Comparison of ENCODE assay signal across 9 mouse cellular contexts in the genomic region with DNA sequence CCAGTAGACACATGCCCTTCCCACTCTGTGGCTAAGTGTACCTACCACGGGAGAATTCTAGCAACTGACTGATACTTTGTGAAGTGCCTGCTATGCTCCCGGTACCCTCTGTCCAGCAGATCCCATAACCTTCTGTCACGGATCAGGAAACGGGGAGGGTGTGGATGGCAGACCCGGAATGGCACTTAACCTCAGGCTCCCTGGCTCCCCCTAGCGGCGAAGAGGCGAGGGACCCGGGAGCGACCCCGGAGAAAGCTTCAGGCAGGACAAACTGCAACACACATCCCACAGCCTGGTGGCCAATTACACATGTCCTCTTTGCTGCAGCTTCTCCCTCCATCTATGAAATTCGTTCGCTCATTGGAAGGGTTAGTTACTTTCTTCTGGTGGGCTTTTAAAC. TPM values are rescaled to one million over a fixed set of nuclear protein-coding genes. Genes with fewer than 3 reads are reported as not detected.
DNase-seq lines count a peak whose midpoint lies in the region; ATAC-seq lines count a peak whose summit lies in the region.
"Had no signal": no experiment of that assay in that cellular context is flagged by ENCODE, and none has a peak within 500 bp of the region (broad histone marks: within the 10 kb centered on the region; RNA-seq: fewer than 3 reads in every experiment).

No protein-coding gene starts in this region.

- no peak overlapping the region for H3K4me2 ChIP-seq in embryonic facial prominence, embryonic 11.5 days (ENCODE audit: low read depth, low read length)
- H3K4me2 ChIP-seq: limb, embryonic 15.5 days had no signal

- no peak overlapping the region for H3K4me3 ChIP-seq in embryonic facial prominence, embryonic 11.5 days (ENCODE audit: low read depth, low read length)
- H3K4me3 ChIP-seq: limb, embryonic 15.5 days had no signal

- H3K27ac ChIP-seq in embryonic facial prominence, embryonic 11.5 days (replicated peaks; ENCODE audit: low read depth, low read length), result no peak overlapping the region
- H3K27ac ChIP-seq: limb, embryonic 15.5 days had no signal

- intact Hi-C loops in heart, postnatal 10 days (cut with DNase I), result loop anchor here (2.0 kb wide), 1 partner anchor 142 kb away; no protein-coding TSS in a partner anchor

- H3K9ac ChIP-seq in embryonic facial prominence, embryonic 11.5 days (replicated peaks; ENCODE audit: low read length), result no peak overlapping the region
- H3K9ac ChIP-seq: limb, embryonic 15.5 days had no signal

- peak; percentile 32 for DNase-seq in cerebellum, adult 11 months
- DNase-seq in cerebellum, adult 11-12 months, result no peak
- DNase-seq in adrenal gland, adult 2 months, result peak; percentile 78
- peak; percentile 83 for DNase-seq in embryonic facial prominence, embryonic 11.5 days (ENCODE audit: low spot score)
- DNase-seq in heart, postnatal 10 days, result peak; percentile 79 to 91
- peak; percentile 52 to 59 for DNase-seq in layer of hippocampus, postnatal 14 days (ENCODE audit: low spot score in 2 of 2)
- peak; percentile 88 to 91 for DNase-seq in lung, postnatal 4 days
- DNase-seq in spleen, postnatal 14 days (ENCODE audit: low spot score in 2 of 2), result peak; percentile 61 to 75

- WGBS in embryonic facial prominence, embryonic 11.5 days, result 5% methylated on average over 13 of the region's 13 CpGs

- peaks cover 23% of the 10 kb centered on the region for H3K27me3 ChIP-seq in embryonic facial prominence, embryonic 11.5 days (ENCODE audit: control insufficient read depth, insufficient read depth, low read length)

- no peak for ATAC-seq in embryonic facial prominence, embryonic 11.5 days (replicated peaks; ENCODE audit: insufficient number of reproducible peaks, low FRiP score, low TSS enrichment, low read depth)

- H3K4me1 ChIP-seq in embryonic facial prominence, embryonic 11.5 days (ENCODE audit: control insufficient read depth, insufficient read depth, low read length), result peaks cover 5% of the 10 kb centered on the region

- H3K9me3 ChIP-seq in embryonic facial prominence, embryonic 11.5 days (replicated peaks; ENCODE audit: control insufficient read depth, low read length), result no peaks in the 10 kb centered on the region
- H3K9me3 ChIP-seq: limb, embryonic 15.5 days had no signal

- H3K36me3 ChIP-seq in embryonic facial prominence, embryonic 11.5 days (replicated peaks; ENCODE audit: control insufficient read depth, insufficient read depth, low read depth, low read length), result no peaks in the 10 kb centered on the region
- H3K36me3 ChIP-seq: limb, embryonic 15.5 days had no signal

RNA-seq across cellular contexts. Expression of gene Tulp1, which starts 3.4 kb away (rescaled TPM):
- not detected for total RNA-seq in adrenal gland, adult 2 months (2021)
- polyA plus RNA-seq in adrenal gland, adult 2 months (2012; rRNA removed), result 0.49 and 0.91 TPM in 2 replicates
- 3.4 and 3.6 TPM in 2 replicates for polyA plus RNA-seq in embryonic facial prominence, embryonic 11.5 days (2014; fragmentation: Nextera tagmentation; extraction: Ambion mirVana)
- under 1 TPM; 0.86 to 0.94 TPM for total RNA-seq in heart, postnatal 10 days (2021)
- not detected for total RNA-seq in layer of hippocampus, postnatal 14 days (2021)

RNA-seq across cellular contexts. Expression of gene Tead3, which starts 17.8 kb away (rescaled TPM):
- 10 to 100 TPM in 1 of 2 experiments, 1 to 10 TPM in 1; 8.6 to 12.5 TPM for total RNA-seq in adrenal gland, adult 2 months (2021)
- polyA plus RNA-seq in adrenal gland, adult 2 months (2012; rRNA removed), result 15.9 and 17.6 TPM in 2 replicates
- polyA plus RNA-seq in embryonic facial prominence, embryonic 11.5 days (2014; fragmentation: Nextera tagmentation; extraction: Ambion mirVana), result 8.6 and 9.0 TPM in 2 replicates
- total RNA-seq in heart, postnatal 10 days (2021), result 10 to 100 TPM; 15.3 to 19.3 TPM
- total RNA-seq in layer of hippocampus, postnatal 14 days (2021), result 1 to 10 TPM; 5.1 to 5.7 TPM

RNA-seq across cellular contexts. Expression of gene Rpl10a, which starts 40.2 kb away (rescaled TPM):
- 100 to 1,000 TPM; 826 to 935 TPM for total RNA-seq in adrenal gland, adult 2 months (2021)
- 2,217 and 2,897 TPM in 2 replicates for polyA plus RNA-seq in adrenal gland, adult 2 months (2012; rRNA removed)
- polyA plus RNA-seq in embryonic facial prominence, embryonic 11.5 days (2014; fragmentation: Nextera tagmentation; extraction: Ambion mirVana), result 562 and 613 TPM in 2 replicates
- total RNA-seq in heart, postnatal 10 days (2021), result 100 to 1,000 TPM; 584 to 595 TPM
- total RNA-seq in layer of hippocampus, postnatal 14 days (2021), result 100 to 1,000 TPM; 394 to 418 TPM

RNA-seq across cellular contexts. Expression of gene Fance, which starts 55.1 kb away (rescaled TPM):
- 10 to 100 TPM; 19.5 to 22.5 TPM for total RNA-seq in adrenal gland, adult 2 months (2021)
- polyA plus RNA-seq in adrenal gland, adult 2 months (2012; rRNA removed), result 27.8 and 31.5 TPM in 2 replicates
- 18.8 and 21.2 TPM in 2 replicates for polyA plus RNA-seq in embryonic facial prominence, embryonic 11.5 days (2014; fragmentation: Nextera tagmentation; extraction: Ambion mirVana)
- 10 to 100 TPM; 16.9 to 18.2 TPM for total RNA-seq in heart, postnatal 10 days (2021)
- 10 to 100 TPM; 23.0 to 28.2 TPM for total RNA-seq in layer of hippocampus, postnatal 14 days (2021)
